Mouse (Mus musculus) intestine, embryonic 14.5 days (tissue): ENCODE results near the gene Casz1. TPM values are rescaled to one million over a fixed set of nuclear protein-coding genes. Genes with fewer than 3 reads are reported as not detected.
A peak's percentile ranks its signal among the peaks of the same experiment; 100 is the strongest.

Source experiments
- ATAC-seq: fragments of 200-750 bp; cut with Nextera tagmentation; replicated peaks from 2 replicates; pipeline ENCODE4 v1.8.0; 2017; ENCODE audit warnings: low read depth, moderate number of reproducible peaks, moderate TSS enrichment, moderate library complexity; ENCODE audit not compliant: low FRiP score, low TSS enrichment
- DNase-seq: peaks from one replicate; pipeline ENCODE4 v3.0.0-alpha.2; 2018; ENCODE audit warnings: low spot score
- H3K27ac ChIP-seq: fragments of 300-500 bp; sonication (generic); 2 replicates; pipeline ENCODE4 v1.5.1; 2014; ENCODE audit warnings: low read depth, mild to moderate bottlenecking, control low read depth
- H3K27me3 ChIP-seq: fragments of 300-500 bp; sonication (generic); replicated peaks from 2 replicates; pipeline ENCODE4 v1.6.1; 2014; ENCODE audit warnings: low read length, control low read depth; ENCODE audit not compliant: control insufficient read depth, insufficient read depth
- H3K36me3 ChIP-seq: fragments of 300-500 bp; sonication (generic); 2 replicates; pipeline ENCODE4 v1.6.1; 2014; ENCODE audit warnings: low read length, control low read depth; ENCODE audit not compliant: control insufficient read depth, insufficient read depth
- H3K4me1 ChIP-seq: fragments of 300-500 bp; sonication (generic); replicated peaks from 2 replicates; pipeline ENCODE4 v1.6.1; 2014; ENCODE audit warnings: low read length, control low read depth, mixed read lengths; ENCODE audit not compliant: control insufficient read depth, insufficient read depth
- H3K4me2 ChIP-seq: fragments of 300-500 bp; sonication (generic); 2 replicates; pipeline ENCODE4 v1.6.1; 2014; ENCODE audit warnings: low read length
- H3K4me3 ChIP-seq: fragments of 300-500 bp; sonication (generic); 2 replicates; pipeline ENCODE4 v1.5.1; 2014; ENCODE audit warnings: low read depth, low read length, control low read depth, mixed read lengths
- H3K9ac ChIP-seq: fragments of 300-500 bp; sonication (generic); 2 replicates; pipeline ENCODE4 v1.6.1; 2014; ENCODE audit warnings: mild to moderate bottlenecking, low read length
- H3K9me3 ChIP-seq: fragments of 300-500 bp; sonication (generic); 2 replicates; pipeline ENCODE4 v1.6.1; 2016; ENCODE audit warnings: low read length, control low read depth; ENCODE audit not compliant: control insufficient read depth
- WGBS: fragments of 180-500 bp; shearing (Covaris S2); extraction: QIAGEN DNeasy Blood & Tissue Kit; methylation state at CpG from one replicate; pipeline ENCODE4 v1.1.7; 2014; 5-methylcytosine and 5-hydroxymethylcytosine counted together
- polyA plus RNA-seq: library from polyadenylated mRNA; unstranded; fragments of >200 nt; fragmentation: Nextera tagmentation; extraction: Ambion mirVana; gene quantifications from 2 replicates; pipeline ENCODE4 v1.2.1, GENCODE M21; 2014

Gene Casz1
- polyA plus RNA-seq, 1 experiment from 2014 or later: 7.8 TPM

DNA sequence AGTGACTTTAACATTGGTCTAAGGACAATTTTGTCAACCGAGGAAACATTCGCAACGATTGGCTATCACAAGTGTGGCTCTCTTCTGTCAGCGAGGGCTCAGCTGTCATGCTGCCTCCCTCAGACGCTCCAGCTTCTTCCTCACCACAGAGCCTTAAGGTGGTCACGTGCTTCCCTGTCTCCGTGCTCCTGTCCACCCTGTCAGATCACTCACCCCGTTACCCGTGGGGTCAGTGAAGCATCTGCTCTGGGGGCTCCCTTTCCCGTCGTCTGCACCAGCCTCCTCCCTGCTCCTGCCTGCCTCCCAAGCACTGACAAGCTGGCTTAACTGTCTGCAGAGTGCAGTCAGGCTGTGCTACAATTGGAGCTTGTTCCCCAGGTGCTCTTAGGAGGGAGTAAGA lies 175.6 kb downstream of the Casz1 start:
- WGBS: 70% methylated on average over 11 of the region's 11 CpGs
- Histone ChIP-seq H3K36me3 (peaks cover 13% of the 10 kb centered on the region), H3K9me3 (no peaks in the 10 kb centered on the region), H3K4me1 (peaks cover 8% of the 10 kb centered on the region), H3K4me3 (no peak overlapping the region), H3K27ac (no peak overlapping the region), H3K27me3 (no peaks in the 10 kb centered on the region), H3K4me2 (no peak overlapping the region), H3K9ac (no peak overlapping the region)
- no peak for DNase-seq
- ATAC-seq: no peak

DNA sequence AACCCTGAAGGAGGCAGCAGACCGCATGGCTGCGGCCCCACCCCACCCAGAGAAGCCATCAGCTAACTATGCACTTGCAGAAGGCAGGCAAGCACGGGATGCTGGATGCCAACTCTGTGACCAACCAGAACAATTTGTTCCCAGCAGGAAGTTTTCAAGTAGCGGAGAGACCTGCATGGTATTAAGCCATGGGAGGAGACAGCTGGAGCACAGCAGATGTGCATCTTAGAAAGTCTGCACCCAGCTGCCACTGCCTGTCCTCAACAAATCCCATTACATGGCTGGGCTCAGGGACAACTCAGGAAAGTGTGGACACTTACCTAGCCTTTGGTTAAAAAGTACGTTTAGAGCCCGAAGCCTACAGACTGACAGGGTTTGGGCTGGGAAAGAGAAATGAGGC lies 178.0 kb downstream of the Casz1 start:
- no peaks in the 10 kb centered on the region for H3K27me3 ChIP-seq
- H3K4me1 ChIP-seq: peaks cover 23% of the 10 kb centered on the region
- H3K9me3 ChIP-seq: no peaks in the 10 kb centered on the region
- no peak for ATAC-seq
- 69% methylated on average over 6 of the region's 6 CpGs for WGBS
- no peak overlapping the region for H3K4me2 ChIP-seq
- DNase-seq: no peak
- H3K9ac ChIP-seq: no peak overlapping the region
- no peak overlapping the region for H3K4me3 ChIP-seq
- peaks cover 13% of the 10 kb centered on the region for H3K36me3 ChIP-seq
- no peak overlapping the region for H3K27ac ChIP-seq

DNA sequence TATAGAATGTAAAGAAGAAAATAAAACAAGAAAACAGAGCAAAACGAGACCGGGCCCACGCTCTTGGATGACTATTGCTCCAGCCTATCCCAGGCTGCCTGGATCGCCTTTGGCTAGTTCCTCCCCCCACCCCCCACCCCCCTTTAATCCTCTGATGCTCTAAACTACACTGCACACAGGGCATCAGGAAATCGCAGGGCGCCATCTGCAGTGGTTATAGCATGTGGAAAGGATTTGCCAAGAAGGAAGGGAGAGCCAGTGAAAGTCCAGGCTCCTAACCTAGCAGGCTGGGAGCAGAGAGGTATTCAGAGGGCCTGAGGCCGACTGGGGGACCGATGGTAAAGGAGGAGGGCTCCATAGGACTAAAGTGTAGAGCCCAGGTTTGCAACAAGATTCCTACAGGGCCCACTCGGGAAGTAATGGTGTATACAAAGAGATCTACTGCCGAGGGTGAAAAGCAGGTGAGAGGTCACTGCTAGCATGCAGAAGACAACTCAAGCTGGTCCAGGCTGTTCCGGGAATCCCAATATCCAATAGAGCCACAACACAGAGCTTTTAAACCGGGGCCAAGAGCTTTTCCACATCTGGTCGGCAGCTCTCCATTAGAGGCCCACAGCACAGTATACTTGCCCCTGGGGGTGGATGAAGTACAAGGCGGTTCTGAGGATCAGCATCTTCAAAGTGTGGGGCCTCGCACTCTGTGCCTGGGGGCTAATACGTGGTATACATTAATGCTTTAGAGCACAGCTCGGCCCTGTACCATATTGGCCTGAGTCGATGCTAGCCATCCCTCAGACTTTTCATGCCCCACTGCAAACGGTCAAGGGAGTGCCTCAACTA lies 180.7 kb downstream of the Casz1 start:
- 57% methylated on average over 19 of the region's 19 CpGs for WGBS
- Histone ChIP-seq H3K4me1 (peaks cover 23% of the 10 kb centered on the region; the same call in 1 of the 2 replicates), H3K9ac (no peak overlapping the region), H3K9me3 (no peaks in the 10 kb centered on the region), H3K36me3 (peaks cover 13% of the 10 kb centered on the region), H3K4me3 (no peak overlapping the region), H3K4me2 (no peak overlapping the region), H3K27me3 (no peaks in the 10 kb centered on the region), H3K27ac (no peak overlapping the region)
- ATAC-seq (no peak), DNase-seq (no peak)

DNA sequence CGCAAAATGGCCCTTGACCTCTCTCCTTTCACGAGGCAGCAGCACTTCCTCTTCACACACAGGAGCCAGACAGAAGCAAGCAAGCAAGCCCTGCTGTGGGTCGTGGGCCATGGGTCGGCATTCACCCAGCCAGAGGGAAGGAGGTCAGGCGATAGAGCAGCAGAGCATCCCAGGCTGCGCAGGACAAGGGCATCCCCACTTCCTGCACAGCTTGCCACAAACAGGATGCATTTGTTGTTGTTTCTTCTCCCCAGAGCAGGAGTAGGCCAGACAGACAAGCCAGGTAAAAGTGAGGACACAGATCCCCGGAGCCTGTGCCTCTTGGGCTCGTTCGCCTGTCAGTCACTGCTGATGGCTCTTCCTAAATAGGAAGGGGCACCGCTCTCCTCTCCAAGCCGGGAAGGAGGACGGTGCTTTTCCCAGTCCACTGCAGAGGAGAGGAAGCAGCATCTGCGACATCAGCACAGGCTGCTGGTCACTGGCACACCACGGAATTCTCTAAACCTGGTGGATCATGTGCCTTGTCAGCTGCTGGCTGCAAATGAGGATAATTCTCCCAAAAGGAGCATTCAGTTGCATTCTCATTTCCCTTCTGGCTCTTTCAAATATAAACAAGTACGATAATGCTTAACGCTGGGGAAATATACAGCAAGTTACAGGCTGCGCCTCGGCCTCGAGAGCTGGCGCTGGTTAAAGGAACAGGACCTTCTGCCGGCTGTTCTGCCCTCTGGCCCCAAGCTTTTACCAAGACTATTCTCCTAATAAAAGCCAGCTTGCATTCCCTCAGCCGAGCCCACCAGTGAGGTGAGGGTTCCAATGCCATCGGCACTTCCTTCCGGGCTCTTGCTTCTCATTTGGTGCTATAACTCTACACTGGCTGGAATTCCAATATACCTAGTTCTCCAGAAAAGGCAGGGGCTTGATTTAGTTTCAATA lies 181.6 kb downstream of the Casz1 start:
- Histone ChIP-seq H3K4me2 (no peak overlapping the region), H3K27me3 (no peaks in the 10 kb centered on the region), H3K36me3 (peaks cover 13% of the 10 kb centered on the region), H3K4me3 (no peak overlapping the region), H3K27ac (no peak overlapping the region), H3K9me3 (no peaks in the 10 kb centered on the region), H3K9ac (no peak overlapping the region), H3K4me1 (peaks cover 23% of the 10 kb centered on the region; the same call in 1 of the 2 replicates)
- WGBS: 40% methylated on average over 24 of the region's 24 CpGs
- no peak for DNase-seq
- ATAC-seq: no peak

DNA sequence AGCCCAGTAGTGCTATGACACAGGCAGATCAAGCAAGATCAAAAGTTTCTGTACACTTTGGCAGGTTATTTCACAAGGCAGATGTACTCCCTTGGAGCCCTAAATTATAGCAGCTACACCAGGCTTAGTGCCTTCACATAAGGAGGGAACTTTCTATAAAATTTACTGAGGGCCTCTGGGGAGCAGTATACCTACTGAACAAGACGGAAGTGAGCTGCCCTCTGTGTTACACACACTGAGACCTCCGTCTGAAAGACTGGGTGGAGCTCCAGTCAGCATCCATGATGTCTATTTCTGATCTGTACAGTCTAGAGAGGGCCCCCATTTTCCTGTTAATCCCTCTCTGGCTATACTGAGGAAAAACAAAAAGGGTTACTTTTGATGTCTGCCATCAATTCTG lies 185.8 kb downstream of the Casz1 start:
- 28% methylated on average over 2 of the region's 2 CpGs for whole genome bisulfite sequencing
- H3K4me3 ChIP-seq: no peak overlapping the region
- no peaks in the 10 kb centered on the region for H3K36me3 ChIP-seq
- DNase-seq (no peak), ATAC-seq (0 out of 2 replicates have a peak, but pooled peaks have one; percentile 36)
- H3K9ac ChIP-seq: no peak overlapping the region
- no peaks in the 10 kb centered on the region for H3K27me3 ChIP-seq
- H3K27ac ChIP-seq: no peak overlapping the region
- peaks cover 21% of the 10 kb centered on the region; the same call in 1 of the 2 replicates for H3K4me1 ChIP-seq
- H3K4me2 ChIP-seq: no peak overlapping the region
- no peaks in the 10 kb centered on the region for H3K9me3 ChIP-seq

DNA sequence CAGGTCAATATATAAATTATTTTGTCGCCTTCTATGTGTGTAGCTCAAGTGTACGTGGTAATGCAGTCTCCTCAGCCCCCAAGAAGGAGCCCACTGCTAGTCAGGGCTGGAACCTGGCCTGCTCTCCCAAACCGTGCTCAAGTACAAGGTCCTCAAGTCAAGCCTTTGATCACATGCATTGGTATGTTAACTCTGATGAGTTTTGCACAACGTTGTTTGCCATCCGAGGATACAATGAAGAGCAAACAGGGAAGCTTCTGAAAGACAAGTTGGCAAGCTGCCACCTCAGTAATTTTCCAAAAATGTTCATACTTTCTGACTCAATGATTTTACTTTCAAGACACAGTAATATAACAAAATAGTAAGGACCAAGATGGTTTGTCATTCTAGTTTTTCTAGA lies 189.7 kb downstream of the Casz1 start:
- H3K4me1 ChIP-seq: 0 out of 2 replicates have a peak, but pooled peaks cover 3% of the 10 kb centered on the region
- H3K27me3 ChIP-seq: no peaks in the 10 kb centered on the region
- DNase-seq: no peak
- no peak for ATAC-seq
- no peak overlapping the region for H3K4me3 ChIP-seq
- H3K9ac ChIP-seq: no peak overlapping the region
- H3K36me3 ChIP-seq: no peaks in the 10 kb centered on the region
- 77% methylated on average over 5 of the region's 5 CpGs for WGBS
- H3K4me2 ChIP-seq: no peak overlapping the region
- no peaks in the 10 kb centered on the region for H3K9me3 ChIP-seq
- H3K27ac ChIP-seq: no peak overlapping the region

DNA sequence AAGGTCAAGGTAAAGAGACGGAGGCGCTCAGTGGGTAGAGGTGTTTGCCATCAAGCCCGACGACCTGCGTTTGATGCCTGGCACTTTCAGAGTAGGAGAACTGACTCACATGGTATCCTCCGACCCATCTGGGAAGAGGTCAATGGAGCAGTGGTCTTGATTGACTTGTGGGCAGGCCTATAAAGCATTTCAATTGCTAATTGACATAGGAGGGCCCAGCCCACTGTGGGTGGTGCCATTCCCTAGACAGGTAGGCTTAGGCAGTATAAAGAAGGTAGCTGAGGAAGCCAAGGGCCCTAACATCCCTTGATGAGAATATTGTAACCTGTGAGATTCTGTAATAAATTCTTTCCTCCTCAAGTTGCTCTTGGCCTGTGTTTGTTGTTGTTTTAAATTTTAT lies 196.5 kb downstream of the Casz1 start:
- no peak for ATAC-seq
- no peak for DNase-seq
- WGBS: 93% methylated on average over 6 of the region's 6 CpGs
- H3K9me3 ChIP-seq: no peaks in the 10 kb centered on the region
- H3K9ac ChIP-seq: no peak overlapping the region
- no peak overlapping the region for H3K4me3 ChIP-seq
- H3K4me2 ChIP-seq: no peak overlapping the region
- no peaks in the 10 kb centered on the region; the same call in 1 of the 2 replicates for H3K4me1 ChIP-seq
- H3K36me3 ChIP-seq: no peaks in the 10 kb centered on the region
- H3K27me3 ChIP-seq: no peaks in the 10 kb centered on the region
- H3K27ac ChIP-seq: no peak overlapping the region

DNA sequence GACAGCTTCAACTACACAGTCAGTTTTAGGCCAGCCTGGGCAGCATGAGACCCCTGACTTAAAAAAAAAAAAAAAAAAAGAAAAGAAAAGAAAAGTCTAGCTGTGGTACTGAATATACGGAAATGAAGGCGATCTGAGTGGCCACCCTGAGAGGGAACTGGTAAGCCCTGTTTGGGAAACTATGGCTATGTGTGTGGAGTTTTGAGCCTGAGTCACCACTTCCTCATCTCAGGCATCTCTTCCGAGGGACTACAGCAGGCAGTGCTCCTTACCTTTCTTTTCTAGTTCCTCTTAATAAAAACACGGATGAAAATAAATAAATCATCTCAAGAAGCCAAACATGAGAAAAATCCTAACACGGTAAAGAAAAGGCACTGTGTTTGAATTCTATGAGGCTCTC lies 197.3 kb downstream of the Casz1 start:
- 77% methylated on average over 5 of the region's 5 CpGs for WGBS
- Histone ChIP-seq H3K9me3 (no peaks in the 10 kb centered on the region), H3K4me2 (no peak overlapping the region), H3K27me3 (no peaks in the 10 kb centered on the region), H3K36me3 (no peaks in the 10 kb centered on the region), H3K4me1 (no peaks in the 10 kb centered on the region; the same call in 1 of the 2 replicates), H3K27ac (no peak overlapping the region), H3K9ac (no peak overlapping the region), H3K4me3 (no peak overlapping the region)
- ATAC-seq (no peak), DNase-seq (no peak)
